ENCODE assay signal across 8 mouse cellular contexts in genomic region chr10:81106113-81106721, GRCm38 (mm10). TPM values are rescaled to one million over a fixed set of nuclear protein-coding genes. Genes with fewer than 3 reads are reported as not detected.
DNase-seq lines count a peak whose midpoint lies in the region; ATAC-seq lines count a peak whose summit lies in the region.

No protein-coding gene starts in this region.

- peaks cover 15% of the 10 kb centered on the region for H3K36me3 ChIP-seq in hindbrain, embryonic 11.5 days (ENCODE audit: control insufficient read depth, insufficient read depth, low read length)

- H3K9ac ChIP-seq in hindbrain, embryonic 11.5 days (ENCODE audit: low read depth, low read length), result peak overlapping the region; percentile 94

- peaks cover 8% of the 10 kb centered on the region for H3K4me1 ChIP-seq in hindbrain, embryonic 11.5 days (replicated peaks; ENCODE audit: control insufficient read depth, insufficient read depth, low read length)

- peak; percentile 66 for ATAC-seq in frontal cortex, adult (ENCODE audit: low TSS enrichment)
- ATAC-seq in hindbrain, embryonic 11.5 days (ENCODE audit: low FRiP score), result peak; percentile 91

- H3K4me2 ChIP-seq in hindbrain, embryonic 11.5 days (replicated peaks; ENCODE audit: low read depth, low read length), result peak overlapping the region; percentile 50

- H3K27ac ChIP-seq in hindbrain, embryonic 11.5 days (ENCODE audit: low read depth, low read length), result peak overlapping the region; percentile 99

- no peaks in the 10 kb centered on the region for H3K27me3 ChIP-seq in hindbrain, embryonic 11.5 days (ENCODE audit: control insufficient read depth, insufficient read depth, low read length)

- peak; percentile 92 for DNase-seq in MN1 (ENCODE audit: low spot score)
- DNase-seq in cerebellum, adult 8-10 months, result peak; percentile 80
- peak; percentile 90 for DNase-seq in hindbrain, embryonic 11.5 days (ENCODE audit: low spot score)
- DNase-seq in layer of hippocampus, postnatal 10 days (ENCODE audit: low spot score in 2 of 2), result peak; percentile 88 to 89
- peak; percentile 84 for DNase-seq in lung, postnatal 25 days (ENCODE audit: low spot score)
- DNase-seq in retina, adult 2 months (ENCODE audit: low read depth, low spot score), result peak; percentile 62
- peak; percentile 86 to 88 for DNase-seq in thymus, postnatal 36 days

- WGBS in hindbrain, embryonic 11.5 days, result under 1% methylated on average over 35 of the region's 35 CpGs

- no peaks in the 10 kb centered on the region for H3K9me3 ChIP-seq in hindbrain, embryonic 11.5 days (ENCODE audit: control insufficient read depth, low read length)

- H3K4me3 ChIP-seq in hindbrain, embryonic 11.5 days (ENCODE audit: low read depth, low read length), result peak overlapping the region; percentile 83

RNA-seq across cellular contexts. Expression of gene Map2k2, which starts 0.5 kb away (rescaled TPM):
- 201 and 203 TPM in 2 replicates for polyA plus RNA-seq in hindbrain, embryonic 11.5 days (2014; fragmentation: Nextera tagmentation; extraction: Ambion mirVana)
- 100 to 1,000 TPM; 139 to 150 TPM for total RNA-seq in layer of hippocampus, postnatal 10 days (2021)

RNA-seq across cellular contexts. Expression of gene Creb3l3, which starts 7.5 kb away (rescaled TPM):
- polyA plus RNA-seq in hindbrain, embryonic 11.5 days (2014; fragmentation: Nextera tagmentation; extraction: Ambion mirVana), result 0.23 and 0.49 TPM in 2 replicates
- total RNA-seq in layer of hippocampus, postnatal 10 days (2021), result under 1 TPM; 0.41 to 0.45 TPM

RNA-seq across cellular contexts. Expression of gene Zbtb7a, which starts 28.8 kb away (rescaled TPM):
- 6.6 and 7.9 TPM in 2 replicates for polyA plus RNA-seq in hindbrain, embryonic 11.5 days (2014; fragmentation: Nextera tagmentation; extraction: Ambion mirVana)
- total RNA-seq in layer of hippocampus, postnatal 10 days (2021), result 10 to 100 TPM; 38.4 to 45.2 TPM

RNA-seq across cellular contexts. Expression of gene Thop1, which starts 36.4 kb away (rescaled TPM):
- 44.1 and 46.4 TPM in 2 replicates for polyA plus RNA-seq in hindbrain, embryonic 11.5 days (2014; fragmentation: Nextera tagmentation; extraction: Ambion mirVana)
- 10 to 100 TPM; 56.3 to 57.6 TPM for total RNA-seq in layer of hippocampus, postnatal 10 days (2021)

RNA-seq across cellular contexts. Expression of gene Sgta, which starts 46.2 kb away (rescaled TPM):
- polyA plus RNA-seq in hindbrain, embryonic 11.5 days (2014; fragmentation: Nextera tagmentation; extraction: Ambion mirVana), result 200 and 210 TPM in 2 replicates
- 100 to 1,000 TPM; 176 to 186 TPM for total RNA-seq in layer of hippocampus, postnatal 10 days (2021)

Comparison
In these comparisons a context has a peak if more than half of its experiments do, and no peak if none do; other contexts are left out.
1. Peak in every context shown above with its lines: DNase-seq, ATAC-seq, H3K4me3 ChIP-seq and H3K27ac ChIP-seq.